Mouse (Mus musculus) limb, embryonic 11.5 days (tissue): ENCODE data around the gene Pparg. TPM values are rescaled to one million over a fixed set of nuclear protein-coding genes. Genes with fewer than 3 reads are reported as not detected.

ENCODE experiments used
- ATAC-seq: fragments of 200-750 bp; cut with Nextera tagmentation; 2 replicates; pipeline ENCODE4 v1.8.0; 2017; ENCODE audit warnings: low read depth; ENCODE audit not compliant: insufficient number of reproducible peaks, low FRiP score, low TSS enrichment
- DNase-seq: peaks from one replicate; pipeline ENCODE4 v3.0.0-alpha.2; 2015; ENCODE audit warnings: low spot score
- H3K27ac ChIP-seq: fragments of 300-500 bp; sonication (generic); replicated peaks from 2 replicates; pipeline ENCODE4 v1.5.1; 2014; ENCODE audit warnings: low read depth, mild to moderate bottlenecking, low read length
- H3K27me3 ChIP-seq: fragments of 300-500 bp; sonication (generic); 2 replicates; pipeline ENCODE4 v1.6.1; 2014; ENCODE audit warnings: mild to moderate bottlenecking, low read length, mixed read lengths; ENCODE audit not compliant: control insufficient read depth, insufficient read depth
- H3K36me3 ChIP-seq: fragments of 300-500 bp; sonication (generic); 2 replicates; pipeline ENCODE4 v1.6.1; 2014; ENCODE audit warnings: mild to moderate bottlenecking, low read length, moderate library complexity, mixed read lengths; ENCODE audit not compliant: control insufficient read depth, insufficient read depth
- H3K4me1 ChIP-seq: fragments of 300-500 bp; sonication (generic); 2 replicates; pipeline ENCODE4 v1.6.1; 2014; ENCODE audit warnings: low read length, mixed read lengths; ENCODE audit not compliant: control insufficient read depth, insufficient read depth
- H3K4me2 ChIP-seq: fragments of 300-500 bp; sonication (generic); 2 replicates; pipeline ENCODE4 v1.6.1; 2014; ENCODE audit warnings: low read depth, mild to moderate bottlenecking, moderate library complexity; ENCODE audit not compliant: severe bottlenecking
- H3K4me3 ChIP-seq: fragments of 300-500 bp; sonication (generic); 2 replicates; pipeline ENCODE4 v1.5.1; 2014; ENCODE audit warnings: low read depth, low read length
- H3K9ac ChIP-seq: fragments of 300-500 bp; sonication (generic); 2 replicates; pipeline ENCODE4 v1.6.1; 2014; ENCODE audit warnings: mild to moderate bottlenecking, low read length
- H3K9me3 ChIP-seq: fragments of 300-500 bp; sonication (generic); 2 replicates; pipeline ENCODE4 v1.6.1; 2016; ENCODE audit warnings: low read length; ENCODE audit not compliant: control insufficient read depth
- WGBS: fragments of 180-500 bp; shearing (Covaris S2); extraction: QIAGEN DNeasy Blood & Tissue Kit; methylation state at CpG from one replicate; pipeline ENCODE4 v1.1.7; 2014; 5-methylcytosine and 5-hydroxymethylcytosine counted together
- polyA plus RNA-seq: library from polyadenylated mRNA; unstranded; fragments of >200 nt; fragmentation: Nextera tagmentation; extraction: Ambion mirVana; gene quantifications from 2 replicates; pipeline ENCODE4 v1.2.1, GENCODE M21; 2014

The Pparg gene
- polyA plus RNA-seq, 1 experiment from 2014 or later: 0.21 TPM

- no peaks in the 10 kb centered on the region for H3K27me3 ChIP-seq
- no peak overlapping the region for H3K27ac ChIP-seq
- H3K9ac ChIP-seq: no peak overlapping the region
- no peaks in the 10 kb centered on the region for H3K9me3 ChIP-seq
- 94% methylated on average over 3 of the region's 3 CpGs for WGBS
- no peaks in the 10 kb centered on the region for H3K4me1 ChIP-seq
- H3K4me3 ChIP-seq: no peak overlapping the region
- no peak for DNase-seq
- H3K36me3 ChIP-seq: no peaks in the 10 kb centered on the region
- H3K4me2 ChIP-seq: no peak overlapping the region
- no peak for ATAC-seq
Measured at GRCm38 (mm10) chr6:115511447-115511846, 150.7 kb downstream of the Pparg start.

- H3K4me1 ChIP-seq: no peaks in the 10 kb centered on the region
- 94% methylated on average over 4 of the region's 4 CpGs for WGBS
- no peaks in the 10 kb centered on the region for H3K9me3 ChIP-seq
Measured at GRCm38 (mm10) chr6:115513207-115513606, 152.5 kb downstream of the Pparg start.

GRCm38 (mm10) chr6:115517904-115518303 is 157.2 kb downstream of the Pparg start:
- Histone ChIP-seq H3K4me2 (no peak overlapping the region), H3K4me3 (no peak overlapping the region), H3K27me3 (no peaks in the 10 kb centered on the region), H3K36me3 (no peaks in the 10 kb centered on the region), H3K9ac (no peak overlapping the region), H3K27ac (no peak overlapping the region), H3K9me3 (no peaks in the 10 kb centered on the region), H3K4me1 (no peaks in the 10 kb centered on the region)
- DNase-seq: no peak
- 74% methylated on average over 4 of the region's 4 CpGs for WGBS
- no peak for ATAC-seq

More at GRCm38 (mm10) chr6:115513207-115513606, 152.5 kb downstream of the Pparg start:
- no peak for DNase-seq
- H3K9ac ChIP-seq: no peak overlapping the region
- no peak overlapping the region for H3K4me3 ChIP-seq
- no peak overlapping the region for H3K27ac ChIP-seq
- H3K4me2 ChIP-seq: no peak overlapping the region
- no peaks in the 10 kb centered on the region for H3K36me3 ChIP-seq
- no peak for ATAC-seq
- H3K27me3 ChIP-seq: no peaks in the 10 kb centered on the region

- H3K9ac ChIP-seq: no peak overlapping the region
- 67% methylated on average over 2 of the region's 2 CpGs for WGBS
- no peaks in the 10 kb centered on the region for H3K4me1 ChIP-seq
- no peak overlapping the region for H3K4me3 ChIP-seq
- DNase-seq (no peak), ATAC-seq (no peak)
- no peaks in the 10 kb centered on the region for H3K36me3 ChIP-seq
- H3K4me2 ChIP-seq: no peak overlapping the region
- no peaks in the 10 kb centered on the region for H3K27me3 ChIP-seq
- H3K27ac ChIP-seq: no peak overlapping the region
- H3K9me3 ChIP-seq: no peaks in the 10 kb centered on the region
Measured at GRCm38 (mm10) chr6:115518352-115518751, 157.6 kb downstream of the Pparg start.

- Histone ChIP-seq H3K9me3 (no peaks in the 10 kb centered on the region), H3K9ac (no peak overlapping the region), H3K4me3 (no peak overlapping the region), H3K27me3 (no peaks in the 10 kb centered on the region), H3K36me3 (no peaks in the 10 kb centered on the region), H3K4me1 (no peaks in the 10 kb centered on the region), H3K4me2 (no peak overlapping the region), H3K27ac (no peak overlapping the region)
- WGBS: 85% methylated on average over 12 of the region's 12 CpGs
- no peak for DNase-seq
- ATAC-seq: no peak
Measured at GRCm38 (mm10) chr6:115519275-115519699, 158.5 kb downstream of the Pparg start.

GRCm38 (mm10) chr6:115521923-115522322 is 161.2 kb downstream of the Pparg start:
- DNase-seq (no peak), ATAC-seq (no peak)
- Histone ChIP-seq H3K4me3 (no peak overlapping the region), H3K36me3 (no peaks in the 10 kb centered on the region), H3K9me3 (no peaks in the 10 kb centered on the region), H3K4me1 (no peaks in the 10 kb centered on the region), H3K4me2 (no peak overlapping the region), H3K27me3 (no peaks in the 10 kb centered on the region), H3K27ac (no peak overlapping the region), H3K9ac (no peak overlapping the region)
- WGBS: 88% methylated on average over 1 of the region's 1 CpGs

GRCm38 (mm10) chr6:115522691-115523146 is 162.0 kb downstream of the Pparg start:
- Histone ChIP-seq H3K9ac (no peak overlapping the region), H3K27me3 (no peaks in the 10 kb centered on the region), H3K4me3 (no peak overlapping the region), H3K4me2 (no peak overlapping the region), H3K36me3 (no peaks in the 10 kb centered on the region), H3K27ac (no peak overlapping the region), H3K4me1 (no peaks in the 10 kb centered on the region), H3K9me3 (no peaks in the 10 kb centered on the region)
- ATAC-seq (no peak), DNase-seq (no peak)
- WGBS: 78% methylated on average over 6 of the region's 6 CpGs

- H3K36me3 ChIP-seq: no peaks in the 10 kb centered on the region
- no peak for DNase-seq
- H3K27me3 ChIP-seq: no peaks in the 10 kb centered on the region
- no peaks in the 10 kb centered on the region for H3K4me1 ChIP-seq
- H3K4me3 ChIP-seq: no peak overlapping the region
- no peak overlapping the region for H3K27ac ChIP-seq
- ATAC-seq: no peak
- no peak overlapping the region for H3K9ac ChIP-seq
- 87% methylated on average over 9 of the region's 9 CpGs for WGBS
- no peaks in the 10 kb centered on the region for H3K9me3 ChIP-seq
- H3K4me2 ChIP-seq: no peak overlapping the region
Measured at GRCm38 (mm10) chr6:115523201-115523600, 162.4 kb downstream of the Pparg start.

GRCm38 (mm10) chr6:115524449-115524990 is 163.8 kb downstream of the Pparg start:
- WGBS: 78% methylated on average over 9 of the region's 9 CpGs
- Histone ChIP-seq H3K4me1 (no peaks in the 10 kb centered on the region), H3K4me3 (no peak overlapping the region), H3K9ac (no peak overlapping the region), H3K27ac (no peak overlapping the region), H3K36me3 (no peaks in the 10 kb centered on the region), H3K4me2 (no peak overlapping the region), H3K9me3 (no peaks in the 10 kb centered on the region), H3K27me3 (no peaks in the 10 kb centered on the region)
- no peak for DNase-seq
- ATAC-seq: no peak
